13 mouse cellular contexts compared by ENCODE assay signal in the genomic region with DNA sequence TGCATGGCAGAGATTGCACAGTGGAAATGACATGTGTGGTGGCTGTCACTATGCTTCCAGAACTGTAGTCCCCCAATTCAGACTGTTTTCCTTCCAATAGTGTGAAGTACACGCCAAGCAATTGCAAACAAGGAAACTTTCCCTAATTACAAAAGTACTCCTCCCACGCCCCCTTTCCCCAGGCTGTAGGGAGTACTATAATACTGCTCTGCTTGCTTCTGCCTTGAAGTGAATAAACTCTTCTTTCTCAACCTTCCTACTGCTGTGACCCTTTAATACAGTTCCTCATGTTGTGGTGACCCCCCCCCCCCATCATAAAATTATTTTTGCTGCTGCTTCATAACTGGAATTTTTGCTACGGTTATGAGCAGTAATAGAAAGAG. TPM values are rescaled to one million over a fixed set of nuclear protein-coding genes. Genes with fewer than 3 reads are reported as not detected.
A peak's percentile ranks its signal among the peaks of the same experiment; 100 is the strongest.
DNase-seq lines count a peak whose midpoint lies in the region; ATAC-seq and TF ChIP-seq lines count a peak whose summit lies in the region.
"Had no signal": no experiment of that assay in that cellular context is flagged by ENCODE, and none has a peak within 500 bp of the region (broad histone marks: within the 10 kb centered on the region; RNA-seq: fewer than 3 reads in every experiment).

No protein-coding gene starts in this region.

- H3K4me3 ChIP-seq in heart, embryonic 12.5 days: no peak overlapping the region
- H3K4me3 ChIP-seq in kidney, postnatal 0 days (replicated peaks; ENCODE audit: low read depth, low read length): no peak overlapping the region
- no peak overlapping the region for H3K4me3 ChIP-seq in embryonic facial prominence, embryonic 12.5 days
- no peak overlapping the region for H3K4me3 ChIP-seq in limb, embryonic 11.5 days (ENCODE audit: low read depth, low read length)
- H3K4me3 ChIP-seq: heart, embryonic 15.5 days; neural tube, embryonic 13.5 days had no signal

- DNase-seq in heart, postnatal 36 days: no peak
- no peak for DNase-seq in kidney, postnatal 0 days (ENCODE audit: low spot score)
- DNase-seq in kidney, adult 11 months: no peak
- DNase-seq in limb, embryonic 11.5 days (ENCODE audit: low spot score): no peak
- no peak for DNase-seq in layer of hippocampus, adult 9-11 months
- DNase-seq: cerebellum, adult 11-12 months; thymus, adult 2 months had no signal

- no peaks in the 10 kb centered on the region for H3K36me3 ChIP-seq in heart, embryonic 12.5 days
- no peaks in the 10 kb centered on the region for H3K36me3 ChIP-seq in kidney, postnatal 0 days (ENCODE audit: insufficient read depth, low read length)
- H3K36me3 ChIP-seq in embryonic facial prominence, embryonic 12.5 days: no peaks in the 10 kb centered on the region
- no peaks in the 10 kb centered on the region for H3K36me3 ChIP-seq in limb, embryonic 11.5 days (ENCODE audit: control insufficient read depth, insufficient read depth, low read length)
- H3K36me3 ChIP-seq: heart, embryonic 15.5 days had no signal

- no peak overlapping the region for H3K9ac ChIP-seq in heart, embryonic 12.5 days
- H3K9ac ChIP-seq in kidney, postnatal 0 days (ENCODE audit: low read depth, low read length): no peak overlapping the region
- H3K9ac ChIP-seq in embryonic facial prominence, embryonic 12.5 days: no peak overlapping the region
- no peak overlapping the region for H3K9ac ChIP-seq in limb, embryonic 11.5 days (ENCODE audit: low read length)
- H3K9ac ChIP-seq: heart, embryonic 15.5 days; neural tube, embryonic 13.5 days had no signal

- no peaks in the 10 kb centered on the region for H3K27me3 ChIP-seq in heart, embryonic 12.5 days (replicated peaks)
- H3K27me3 ChIP-seq in kidney, postnatal 0 days (ENCODE audit: insufficient read depth, low read length): no peaks in the 10 kb centered on the region
- no peaks in the 10 kb centered on the region for H3K27me3 ChIP-seq in embryonic facial prominence, embryonic 12.5 days
- no peaks in the 10 kb centered on the region for H3K27me3 ChIP-seq in limb, embryonic 11.5 days (ENCODE audit: control insufficient read depth, insufficient read depth, low read length)
- H3K27me3 ChIP-seq: heart, embryonic 15.5 days; neural tube, embryonic 13.5 days had no signal

- WGBS in heart, embryonic 12.5 days: 57% methylated on average over 3 of the region's 3 CpGs
- 44% methylated on average over 3 of the region's 3 CpGs for WGBS in kidney, postnatal 0 days
- WGBS in embryonic facial prominence, embryonic 12.5 days: 31% methylated on average over 3 of the region's 3 CpGs
- WGBS in limb, embryonic 11.5 days: 35% methylated on average over 3 of the region's 3 CpGs

- H3K4me1 ChIP-seq in heart, embryonic 12.5 days (replicated peaks): peaks cover 27% of the 10 kb centered on the region
- peaks cover 6% of the 10 kb centered on the region; the same call in 1 of the 2 replicates for H3K4me1 ChIP-seq in kidney, postnatal 0 days (replicated peaks; ENCODE audit: insufficient read depth, low read length)
- H3K4me1 ChIP-seq in embryonic facial prominence, embryonic 12.5 days: peaks cover 16% of the 10 kb centered on the region
- peaks cover 18% of the 10 kb centered on the region for H3K4me1 ChIP-seq in limb, embryonic 11.5 days (ENCODE audit: control insufficient read depth, insufficient read depth, low read length)

- intact Hi-C loops in heart, postnatal 36 days (cut with DNase I): no loop called here

- no peak for ATAC-seq in heart, embryonic 12.5 days (ENCODE audit: insufficient number of reproducible peaks, low FRiP score)
- peak; percentile 31; the same call in 1 of the 2 replicates for ATAC-seq in kidney, postnatal 0 days (replicated peaks; ENCODE audit: low FRiP score, low read depth)
- ATAC-seq in embryonic facial prominence, embryonic 12.5 days (ENCODE audit: insufficient number of reproducible peaks, insufficient read depth, low FRiP score, low TSS enrichment): no peak
- peak; percentile 71 for ATAC-seq in limb, embryonic 11.5 days (ENCODE audit: insufficient number of reproducible peaks, low FRiP score, low TSS enrichment, low read depth)
- ATAC-seq in activated CD4-positive, CD25-positive, alpha-beta regulatory T cell, adult 4 months: no peak

- no peak for TF ChIP-seq CTCF in kidney, postnatal 0 days (IDR thresholded peaks at IDR 0.05; ENCODE audit: low read depth)

- 0 out of 2 replicates have a peak, but pooled peaks cover 2% of the 10 kb centered on the region for H3K9me3 ChIP-seq in heart, embryonic 12.5 days (replicated peaks)
- H3K9me3 ChIP-seq in kidney, postnatal 0 days (replicated peaks; ENCODE audit: low read length): no peaks in the 10 kb centered on the region
- no peaks in the 10 kb centered on the region for H3K9me3 ChIP-seq in embryonic facial prominence, embryonic 12.5 days
- no peaks in the 10 kb centered on the region for H3K9me3 ChIP-seq in limb, embryonic 11.5 days (ENCODE audit: control insufficient read depth, low read length)
- H3K9me3 ChIP-seq: heart, embryonic 15.5 days; neural tube, embryonic 13.5 days had no signal

- H3K27ac ChIP-seq in heart, embryonic 12.5 days (ENCODE audit: poor library complexity, severe bottlenecking): peak overlapping the region; percentile 41; the same call in 1 of the 2 replicates
- peak overlapping the region; percentile 62; the same call in 1 of the 2 replicates for H3K27ac ChIP-seq in kidney, postnatal 0 days
- H3K27ac ChIP-seq in embryonic facial prominence, embryonic 12.5 days: peak overlapping the region; percentile 67; the same call in 1 of the 2 replicates
- H3K27ac ChIP-seq in limb, embryonic 11.5 days (replicated peaks; ENCODE audit: low read depth, low read length): peak overlapping the region; percentile 5
- H3K27ac ChIP-seq: neural tube, embryonic 13.5 days had no signal

- H3K4me2 ChIP-seq in heart, embryonic 12.5 days: no peak overlapping the region
- H3K4me2 ChIP-seq in kidney, postnatal 0 days (ENCODE audit: low read length): no peak overlapping the region
- H3K4me2 ChIP-seq in embryonic facial prominence, embryonic 12.5 days (replicated peaks): no peak overlapping the region
- H3K4me2 ChIP-seq in limb, embryonic 11.5 days (ENCODE audit: low read depth, severe bottlenecking): no peak overlapping the region
- H3K4me2 ChIP-seq: heart, embryonic 15.5 days; neural tube, embryonic 13.5 days had no signal

RNA-seq across cellular contexts. Expression of gene Slc7a14, which starts 49.2 kb away (rescaled TPM):
- polyA plus RNA-seq in heart, embryonic 12.5 days (2016; fragmentation: Nextera tagmentation; extraction: Ambion mirVana): 0.54 and 0.64 TPM in 2 replicates
- under 1 TPM; 0.03 to 0.11 TPM for total RNA-seq in heart, postnatal 36 days (2021)
- polyA plus RNA-seq in kidney, postnatal 0 days (2015; fragmentation: Nextera tagmentation; extraction: Ambion mirVana): 0.01 and 0.03 TPM in 2 replicates
- 0.17 and 0.24 TPM in 2 replicates for polyA plus RNA-seq in embryonic facial prominence, embryonic 12.5 days (2016; fragmentation: Nextera tagmentation; extraction: Ambion mirVana)
- 0.07 and 0.09 TPM in 2 replicates for polyA plus RNA-seq in limb, embryonic 11.5 days (2014; fragmentation: Nextera tagmentation; extraction: Ambion mirVana)
- under 1 TPM in 1 of 2 experiments, not detected in 1; 0.34 TPM for polyA plus RNA-seq in activated CD4-positive, CD25-positive, alpha-beta regulatory T cell, adult 4 months (2017; shearing (Covaris generic))
- polyA plus RNA-seq: spleen, adult 2 months had no signal

Comparison
In these comparisons a context has a peak if more than half of its experiments do, and no peak if none do; other contexts are left out.
1. ATAC-seq: peak in kidney, postnatal 0 days (single experiment) and limb, embryonic 11.5 days (single experiment); none in heart, embryonic 12.5 days (single experiment), embryonic facial prominence, embryonic 12.5 days (single experiment) and activated CD4-positive, CD25-positive, alpha-beta regulatory T cell, adult 4 months (single experiment).
2. H3K27ac ChIP-seq: peak in every context shown above with its lines; median percentile 67 in embryonic facial prominence, embryonic 12.5 days; 62 in kidney, postnatal 0 days; 41 in heart, embryonic 12.5 days; 5 in limb, embryonic 11.5 days.